8 mouse cellular contexts compared by ENCODE assay signal in the genomic region with DNA sequence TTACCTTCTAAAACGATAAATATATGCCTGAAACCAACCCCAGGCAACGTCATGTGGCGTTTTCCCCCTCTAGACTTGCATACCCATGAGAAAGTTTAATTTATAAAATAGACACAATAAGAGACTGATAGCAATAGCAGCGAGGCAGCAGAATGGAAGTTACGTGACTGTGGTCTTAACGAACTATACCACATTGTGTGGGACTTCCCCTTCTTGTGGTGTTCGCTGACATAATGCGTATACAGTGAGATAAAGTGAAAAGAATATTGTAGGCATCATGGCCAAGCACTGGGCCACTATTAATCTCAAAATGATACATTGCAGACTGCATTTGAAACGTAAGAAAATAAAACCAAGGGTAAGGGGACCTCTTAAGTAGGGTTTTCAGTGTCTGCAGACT.
DNase-seq lines count a peak whose midpoint lies in the region; ATAC-seq and TF ChIP-seq lines count a peak whose summit lies in the region.

No protein-coding gene starts in this region.

- H3K4me1 ChIP-seq in neural tube, embryonic 11.5 days (ENCODE audit: control insufficient read depth, insufficient read depth, low read length), result no peaks in the 10 kb centered on the region
- H3K4me1 ChIP-seq in embryonic fibroblast, embryonic 13.5 days (ENCODE audit: control insufficient read depth, insufficient read depth, low read length), result peaks cover 6% of the 10 kb centered on the region; the same call in 1 of the 2 replicates
- peaks cover 8% of the 10 kb centered on the region; the same call in 1 of the 2 replicates for H3K4me1 ChIP-seq in liver, embryonic 13.5 days (replicated peaks)
- H3K4me1 ChIP-seq in stomach, embryonic 14.5 days (ENCODE audit: control insufficient read depth, insufficient read depth, low read length), result peaks cover 9% of the 10 kb centered on the region; the same call in 1 of the 2 replicates
- H3K4me1 ChIP-seq in heart, embryonic 10.5 days, result no peaks in the 10 kb centered on the region

- H3K27ac ChIP-seq in neural tube, embryonic 11.5 days (ENCODE audit: low read depth, low read length), result 0 out of 2 replicates have a peak overlapping the region, but pooled peaks have one; percentile 78
- peak overlapping the region; percentile 32; the same call in 1 of the 2 replicates for H3K27ac ChIP-seq in embryonic fibroblast, embryonic 13.5 days (ENCODE audit: insufficient read depth, low read length)
- peak overlapping the region; percentile 17; the same call in 1 of the 2 replicates for H3K27ac ChIP-seq in liver, embryonic 13.5 days
- peak overlapping the region; percentile 87 for H3K27ac ChIP-seq in stomach, embryonic 14.5 days (ENCODE audit: low read length)
- H3K27ac ChIP-seq in heart, embryonic 10.5 days, result no peak overlapping the region

- TF ChIP-seq POLR2A in embryonic fibroblast, embryonic 13.5 days (IDR thresholded peaks at IDR 0.05; ENCODE audit: low read depth, low read length), result no peak

- H3K4me2 ChIP-seq in neural tube, embryonic 11.5 days (ENCODE audit: low read depth), result no peak overlapping the region
- H3K4me2 ChIP-seq in liver, embryonic 13.5 days, result no peak overlapping the region
- H3K4me2 ChIP-seq in stomach, embryonic 14.5 days (replicated peaks; ENCODE audit: low read depth, low read length), result no peak overlapping the region

- DNase-seq in neural tube, embryonic 11.5 days (ENCODE audit: low spot score), result no peak
- no peak for DNase-seq in neural tube, embryonic 10.5 days (ENCODE audit: extremely low spot score, low spot score)
- DNase-seq in liver, embryonic 13.5 days, result peak; percentile 29
- DNase-seq in lung, postnatal 10 days, result no peak
- no peak for DNase-seq in heart, embryonic 10.5 days (ENCODE audit: low spot score)
- DNase-seq in testis, postnatal 14 days (ENCODE audit: low spot score), result no peak

- no peak for TF ChIP-seq CTCF in embryonic fibroblast, embryonic 13.5 days (IDR thresholded peaks at IDR 0.05; ENCODE audit: borderline replicate concordance, insufficient read depth, low read length)

- no peak overlapping the region for H3K9ac ChIP-seq in neural tube, embryonic 11.5 days (ENCODE audit: low read length)
- no peak overlapping the region for H3K9ac ChIP-seq in liver, embryonic 13.5 days
- no peak overlapping the region for H3K9ac ChIP-seq in stomach, embryonic 14.5 days (replicated peaks; ENCODE audit: low read depth, low read length)

- 81% methylated on average over 9 of the region's 9 CpGs for WGBS in neural tube, embryonic 11.5 days
- WGBS in liver, embryonic 13.5 days (ENCODE audit: insufficient replicate concordance), result 21% methylated on average over 9 of the region's 9 CpGs
- WGBS in stomach, embryonic 14.5 days, result 76% methylated on average over 9 of the region's 9 CpGs
- WGBS in heart, embryonic 10.5 days, result 81% methylated on average over 9 of the region's 9 CpGs

- H3K36me3 ChIP-seq in neural tube, embryonic 11.5 days (ENCODE audit: control insufficient read depth, insufficient read depth, low read length), result no peaks in the 10 kb centered on the region; the same call in 1 of the 2 replicates
- H3K36me3 ChIP-seq in liver, embryonic 13.5 days, result peaks cover 27% of the 10 kb centered on the region
- H3K36me3 ChIP-seq in stomach, embryonic 14.5 days (ENCODE audit: control insufficient read depth, insufficient read depth, low read length), result peaks cover 52% of the 10 kb centered on the region
- peaks cover 81% of the 10 kb centered on the region for H3K36me3 ChIP-seq in heart, embryonic 10.5 days

- peak; percentile 24; the same call in 1 of the 2 replicates for ATAC-seq in neural tube, embryonic 11.5 days (ENCODE audit: insufficient read depth, low FRiP score, low TSS enrichment)
- ATAC-seq in liver, embryonic 13.5 days (ENCODE audit: low read depth), result peak; percentile 36; the same call in 1 of the 2 replicates
- no peak for ATAC-seq in stomach, embryonic 14.5 days (ENCODE audit: insufficient number of reproducible peaks, insufficient read depth, low FRiP score, low read depth)

- no peak overlapping the region for H3K4me3 ChIP-seq in neural tube, embryonic 11.5 days (ENCODE audit: low read depth, low read length)
- H3K4me3 ChIP-seq in embryonic fibroblast, embryonic 13.5 days (ENCODE audit: insufficient read depth, low read length), result no peak overlapping the region
- no peak overlapping the region for H3K4me3 ChIP-seq in liver, embryonic 13.5 days (replicated peaks)
- no peak overlapping the region for H3K4me3 ChIP-seq in stomach, embryonic 14.5 days (ENCODE audit: low read depth, low read length)
- H3K4me3 ChIP-seq in heart, embryonic 10.5 days, result no peak overlapping the region

- H3K27me3 ChIP-seq in neural tube, embryonic 11.5 days (ENCODE audit: control insufficient read depth, insufficient read depth, low read length), result no peaks in the 10 kb centered on the region
- H3K27me3 ChIP-seq in liver, embryonic 13.5 days, result no peaks in the 10 kb centered on the region
- no peaks in the 10 kb centered on the region for H3K27me3 ChIP-seq in stomach, embryonic 14.5 days (ENCODE audit: control insufficient read depth, insufficient read depth, low read length)
- no peaks in the 10 kb centered on the region for H3K27me3 ChIP-seq in heart, embryonic 10.5 days (ENCODE audit: insufficient read depth, poor library complexity, severe bottlenecking)

- H3K9me3 ChIP-seq in neural tube, embryonic 11.5 days (ENCODE audit: control insufficient read depth, low read length), result no peaks in the 10 kb centered on the region
- no peaks in the 10 kb centered on the region for H3K9me3 ChIP-seq in liver, embryonic 13.5 days (replicated peaks)
- H3K9me3 ChIP-seq in stomach, embryonic 14.5 days (ENCODE audit: control insufficient read depth, low read depth, low read length), result no peaks in the 10 kb centered on the region
- H3K9me3 ChIP-seq in heart, embryonic 10.5 days, result no peaks in the 10 kb centered on the region
